Mouse (Mus musculus) cerebellum, postnatal 36 days (tissue): ENCODE results near the gene Enpp6.
A peak's percentile ranks its signal among the peaks of the same experiment; 100 is the strongest.
"Not testable (repeated sequence)": the region's sequence is repeated elsewhere in the genome, so short reads cannot be mapped to it uniquely, and the experiment has no call there.

Source experiments
- DNase-seq, 2 experiments: peaks; one replicate each; pipeline ENCODE4 v3.0.0; 2021 to 2022; ENCODE audit warnings: mixed read lengths in 2 of 2

Gene Enpp6

GRCm38 (mm10) chr8:47005676-47006075 is 19.0 kb downstream of the Enpp6 start:
- DNase-seq: no peak

- no peak for DNase-seq
Measured at GRCm38 (mm10) chr8:47006785-47007184, 20.1 kb downstream of the Enpp6 start.

GRCm38 (mm10) chr8:47008220-47008773 is 21.6 kb downstream of the Enpp6 start:
- no peak for DNase-seq

- peak; percentile 67 to 78 for DNase-seq
Measured at GRCm38 (mm10) chr8:47016268-47016946, 29.7 kb downstream of the Enpp6 start.

GRCm38 (mm10) chr8:47021135-47021555 is 34.5 kb downstream of the Enpp6 start:
- peak in 1 of 2 experiments; percentile 5 for DNase-seq

GRCm38 (mm10) chr8:47024612-47025011 is 37.9 kb downstream of the Enpp6 start:
- no peak for DNase-seq

- DNase-seq: no peak
Measured at GRCm38 (mm10) chr8:47026841-47027490, 40.3 kb downstream of the Enpp6 start.

GRCm38 (mm10) chr8:47028474-47028873 is 41.8 kb downstream of the Enpp6 start:
- DNase-seq: no peak

GRCm38 (mm10) chr8:47030321-47030720 is 43.6 kb downstream of the Enpp6 start:
- no peak for DNase-seq

- DNase-seq: peak; percentile 7 to 15
Measured at GRCm38 (mm10) chr8:47032081-47032480, 45.4 kb downstream of the Enpp6 start.

GRCm38 (mm10) chr8:47033976-47034375 is 47.3 kb downstream of the Enpp6 start:
- DNase-seq: no peak

GRCm38 (mm10) chr8:47036501-47036900 is 49.8 kb downstream of the Enpp6 start:
- DNase-seq: no peak

- no peak for DNase-seq
Measured at GRCm38 (mm10) chr8:47037405-47037804, 50.7 kb downstream of the Enpp6 start.

- not testable (repeated sequence) for DNase-seq
Measured at GRCm38 (mm10) chr8:47040215-47040614, 53.5 kb downstream of the Enpp6 start.

- no peak for DNase-seq
Measured at GRCm38 (mm10) chr8:47046340-47046739, 59.7 kb downstream of the Enpp6 start.

- DNase-seq: no peak
Measured at GRCm38 (mm10) chr8:47047146-47047545, 60.5 kb downstream of the Enpp6 start.

- DNase-seq: no peak
Measured at GRCm38 (mm10) chr8:47048584-47048983, 61.9 kb downstream of the Enpp6 start.

- no peak for DNase-seq
Measured at GRCm38 (mm10) chr8:47052643-47053042, 66.0 kb downstream of the Enpp6 start.

- no peak for DNase-seq
Measured at GRCm38 (mm10) chr8:47056086-47056485, 69.4 kb downstream of the Enpp6 start.

GRCm38 (mm10) chr8:47058526-47058925 is 71.8 kb downstream of the Enpp6 start:
- DNase-seq: no peak

GRCm38 (mm10) chr8:47058971-47059370 is 72.3 kb downstream of the Enpp6 start:
- DNase-seq: no peak

GRCm38 (mm10) chr8:47061105-47061720 is 74.5 kb downstream of the Enpp6 start:
- DNase-seq: no peak

GRCm38 (mm10) chr8:47067121-47067520 is 80.4 kb downstream of the Enpp6 start:
- DNase-seq: no peak

- no peak for DNase-seq
Measured at GRCm38 (mm10) chr8:47069634-47070033, 82.9 kb downstream of the Enpp6 start.
